Mouse (Mus musculus) lung, embryonic 14.5 days (tissue): ENCODE data around the gene Rabgap1. TPM values are rescaled to one million over a fixed set of nuclear protein-coding genes. Genes with fewer than 3 reads are reported as not detected.

Source experiments
- ATAC-seq: fragments of 200-750 bp; cut with Nextera tagmentation; 2 replicates; pipeline ENCODE4 v1.8.0; 2017; ENCODE audit warnings: mild to moderate bottlenecking, moderate TSS enrichment, moderate library complexity; ENCODE audit not compliant: insufficient read depth
- DNase-seq: peaks from one replicate; pipeline ENCODE4 v3.0.0-alpha.2; 2015
- H3K27ac ChIP-seq: fragments of 300-500 bp; sonication (generic); 2 replicates; pipeline ENCODE4 v1.5.1; 2014; ENCODE audit warnings: low read depth, mild to moderate bottlenecking, moderate library complexity
- H3K27me3 ChIP-seq: fragments of 300-500 bp; sonication (generic); 2 replicates; pipeline ENCODE4 v1.6.1; 2014; ENCODE audit warnings: low read length, control low read depth; ENCODE audit not compliant: insufficient read depth
- H3K36me3 ChIP-seq: fragments of 300-500 bp; sonication (generic); 2 replicates; pipeline ENCODE4 v1.6.1; 2014; ENCODE audit warnings: control low read depth; ENCODE audit not compliant: insufficient read depth
- H3K4me1 ChIP-seq: fragments of 300-500 bp; sonication (generic); 2 replicates; pipeline ENCODE4 v1.6.1; 2014; ENCODE audit warnings: antibody characterized with exemption, control low read depth; ENCODE audit not compliant: insufficient read depth
- H3K4me2 ChIP-seq: fragments of 300-500 bp; sonication (generic); 2 replicates; pipeline ENCODE4 v1.6.1; 2014; ENCODE audit warnings: mild to moderate bottlenecking
- H3K4me3 ChIP-seq: fragments of 300-500 bp; sonication (generic); 2 replicates; pipeline ENCODE4 v1.5.1; 2014; ENCODE audit warnings: low read depth, low read length
- H3K9ac ChIP-seq: fragments of 300-500 bp; sonication (generic); 2 replicates; pipeline ENCODE4 v1.6.1; 2014
- H3K9me3 ChIP-seq: fragments of 300-500 bp; sonication (generic); 2 replicates; pipeline ENCODE4 v1.6.1; 2016; ENCODE audit warnings: low read depth, low read length, control low read depth
- CTCF ChIP-seq: IDR thresholded peaks from 2 replicates; pipeline ENCODE4 v1.5.1; 2016; ENCODE audit warnings: antibody characterized with exemption, low read depth
- WGBS: fragments of 180-500 bp; shearing (Covaris S2); extraction: QIAGEN DNeasy Blood & Tissue Kit; methylation state at CpG from one replicate; pipeline ENCODE4 v1.1.7; 2014; 5-methylcytosine and 5-hydroxymethylcytosine counted together
- polyA plus RNA-seq: library from polyadenylated mRNA; unstranded; fragments of >200 nt; fragmentation: Nextera tagmentation; extraction: Ambion mirVana; gene quantifications from 2 replicates; pipeline ENCODE4 v1.2.1, GENCODE M21; 2014

Rabgap1 gene
- polyA plus RNA-seq, 1 experiment from 2014 or later, result 52.8 TPM

GRCm38 (mm10) chr2:37516030-37516710 lies 73.1 kb downstream of the Rabgap1 start, which contains the start of gene Gpr21:
Gene Gpr21 (plus strand): TSS chr2:37516332.
- WGBS, result 34% methylated on average over 11 of the region's 11 CpGs
- ATAC-seq, result peak; percentile 82
- no peak for TF ChIP-seq CTCF
- Histone ChIP-seq H3K9ac (no peak within 1 kb of the TSS; the same call in 1 of the 2 replicates), H3K27ac (no peak within 1 kb of the TSS), H3K4me3 (peak within 1 kb of the TSS; percentile 4), H3K9me3 (no peaks in the 10 kb centered on the region), H3K4me1 (peaks cover 3% of the 10 kb centered on the region; the same call in 1 of the 2 replicates), H3K4me2 (peak within 1 kb of the TSS; percentile 47), H3K36me3 (peaks cover 34% of the 10 kb centered on the region), H3K27me3 (no peaks in the 10 kb centered on the region)
- peak; percentile 42 for DNase-seq

- Histone ChIP-seq H3K4me3 (peak overlapping the region; percentile 4), H3K36me3 (peaks cover 29% of the 10 kb centered on the region), H3K4me2 (peak overlapping the region; percentile 47), H3K9ac (no peak overlapping the region; the same call in 1 of the 2 replicates), H3K27me3 (no peaks in the 10 kb centered on the region), H3K9me3 (no peaks in the 10 kb centered on the region), H3K27ac (no peak overlapping the region), H3K4me1 (peaks cover 3% of the 10 kb centered on the region; the same call in 1 of the 2 replicates)
- no peak for TF ChIP-seq CTCF
- ATAC-seq (peak; percentile 47; the same call in 1 of the 2 replicates), DNase-seq (no peak)
- 38% methylated on average over 4 of the region's 4 CpGs for WGBS
Observed at GRCm38 (mm10) chr2:37516922-37517462, 73.9 kb downstream of the Rabgap1 start.

GRCm38 (mm10) chr2:37518561-37519285 lies 75.6 kb downstream of the Rabgap1 start:
- Histone ChIP-seq H3K4me3 (no peak overlapping the region), H3K36me3 (peaks cover 26% of the 10 kb centered on the region), H3K27ac (no peak overlapping the region), H3K4me1 (peaks cover 3% of the 10 kb centered on the region; the same call in 1 of the 2 replicates), H3K9ac (no peak overlapping the region), H3K9me3 (no peaks in the 10 kb centered on the region), H3K27me3 (no peaks in the 10 kb centered on the region), H3K4me2 (no peak overlapping the region)
- DNase-seq, result peak; percentile 48
- TF ChIP-seq CTCF, result no peak
- WGBS, result 59% methylated on average over 4 of the region's 4 CpGs
- peak; percentile 72; the same call in 1 of the 2 replicates for ATAC-seq

GRCm38 (mm10) chr2:37519286-37519640 lies 76.2 kb downstream of the Rabgap1 start:
- no peak overlapping the region for H3K4me2 ChIP-seq
- ATAC-seq, result peak; percentile 64; the same call in 1 of the 2 replicates
- peaks cover 26% of the 10 kb centered on the region for H3K36me3 ChIP-seq
- TF ChIP-seq CTCF, result no peak
- H3K27ac ChIP-seq, result no peak overlapping the region
- no peaks in the 10 kb centered on the region for H3K27me3 ChIP-seq
- H3K4me3 ChIP-seq, result no peak overlapping the region
- H3K4me1 ChIP-seq, result peaks cover 3% of the 10 kb centered on the region; the same call in 1 of the 2 replicates
- peak; percentile 65 for DNase-seq
- WGBS, result 59% methylated on average over 1 of the region's 1 CpGs
- no peaks in the 10 kb centered on the region for H3K9me3 ChIP-seq
- no peak overlapping the region for H3K9ac ChIP-seq

GRCm38 (mm10) chr2:37527587-37527986 lies 84.5 kb downstream of the Rabgap1 start:
- ATAC-seq (no peak), DNase-seq (peak; percentile 39)
- no peak overlapping the region for H3K9ac ChIP-seq
- no peak overlapping the region for H3K4me3 ChIP-seq
- H3K36me3 ChIP-seq, result peaks cover 11% of the 10 kb centered on the region
- no peaks in the 10 kb centered on the region for H3K9me3 ChIP-seq
- no peak overlapping the region for H3K4me2 ChIP-seq
- no peaks in the 10 kb centered on the region for H3K4me1 ChIP-seq
- no peak for TF ChIP-seq CTCF
- H3K27ac ChIP-seq, result peak overlapping the region; percentile 52; the same call in 1 of the 2 replicates
- H3K27me3 ChIP-seq, result no peaks in the 10 kb centered on the region

GRCm38 (mm10) chr2:37529397-37529796 lies 86.3 kb downstream of the Rabgap1 start:
- no peak overlapping the region for H3K4me3 ChIP-seq
- no peak overlapping the region for H3K4me2 ChIP-seq
- H3K27ac ChIP-seq, result no peak overlapping the region
- no peaks in the 10 kb centered on the region for H3K4me1 ChIP-seq
- H3K9me3 ChIP-seq, result no peaks in the 10 kb centered on the region
- DNase-seq (no peak), ATAC-seq (no peak)
- WGBS, result 99% methylated on average over 2 of the region's 2 CpGs
- no peaks in the 10 kb centered on the region for H3K27me3 ChIP-seq
- peaks cover 16% of the 10 kb centered on the region for H3K36me3 ChIP-seq
- no peak for TF ChIP-seq CTCF
- H3K9ac ChIP-seq, result no peak overlapping the region

GRCm38 (mm10) chr2:37530766-37531165 lies 87.7 kb downstream of the Rabgap1 start:
- 79% methylated on average over 1 of the region's 1 CpGs for WGBS
- Histone ChIP-seq H3K4me3 (no peak overlapping the region), H3K27ac (no peak overlapping the region), H3K9me3 (no peaks in the 10 kb centered on the region), H3K4me1 (no peaks in the 10 kb centered on the region), H3K4me2 (no peak overlapping the region), H3K9ac (no peak overlapping the region), H3K36me3 (peaks cover 16% of the 10 kb centered on the region), H3K27me3 (no peaks in the 10 kb centered on the region)
- TF ChIP-seq CTCF, result no peak
- no peak for ATAC-seq
- no peak for DNase-seq
